Mouse (Mus musculus) lung, postnatal 0 days (tissue): ENCODE results near the gene Rpl9.

Experiments used
- CTCF ChIP-seq: IDR thresholded peaks from 2 replicates; pipeline ENCODE4 v1.5.1; 2016; ENCODE audit warnings: antibody characterized with exemption, mild to moderate bottlenecking
- EP300 ChIP-seq: IDR thresholded peaks from 2 replicates; pipeline ENCODE4 v1.6.1; 2016; ENCODE audit warnings: antibody characterized with exemption, mild to moderate bottlenecking, control low read depth

DNA sequence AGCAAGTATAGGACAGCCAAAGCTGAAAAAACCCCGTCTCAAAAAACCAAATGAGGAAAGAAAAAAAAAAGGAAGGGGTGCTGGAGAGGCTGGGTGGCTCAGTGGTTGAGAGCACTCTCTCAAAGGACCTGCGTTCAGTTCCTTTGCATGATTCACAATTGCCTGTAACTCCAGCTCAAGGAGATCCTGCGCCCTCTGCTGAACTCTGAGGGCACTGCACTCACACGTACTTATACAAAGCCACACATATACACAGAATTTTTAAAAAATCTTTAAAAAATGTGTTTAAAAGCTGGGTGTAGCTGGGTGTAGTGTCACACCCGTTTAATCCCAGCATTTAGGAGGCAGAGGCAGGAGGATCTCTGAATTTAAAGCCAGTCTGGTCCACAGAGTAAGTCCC lies 36.3 kb downstream of the Rpl9 start:
- TF ChIP-seq EP300 = no peak
- TF ChIP-seq CTCF = peak; percentile 33
